Mouse (Mus musculus): ENCODE data around the gene Cabp2.
"Not testable (repeated sequence)": the region's sequence is repeated elsewhere in the genome, so short reads cannot be mapped to it uniquely, and the experiment has no call there.

Cabp2 gene

DNA sequence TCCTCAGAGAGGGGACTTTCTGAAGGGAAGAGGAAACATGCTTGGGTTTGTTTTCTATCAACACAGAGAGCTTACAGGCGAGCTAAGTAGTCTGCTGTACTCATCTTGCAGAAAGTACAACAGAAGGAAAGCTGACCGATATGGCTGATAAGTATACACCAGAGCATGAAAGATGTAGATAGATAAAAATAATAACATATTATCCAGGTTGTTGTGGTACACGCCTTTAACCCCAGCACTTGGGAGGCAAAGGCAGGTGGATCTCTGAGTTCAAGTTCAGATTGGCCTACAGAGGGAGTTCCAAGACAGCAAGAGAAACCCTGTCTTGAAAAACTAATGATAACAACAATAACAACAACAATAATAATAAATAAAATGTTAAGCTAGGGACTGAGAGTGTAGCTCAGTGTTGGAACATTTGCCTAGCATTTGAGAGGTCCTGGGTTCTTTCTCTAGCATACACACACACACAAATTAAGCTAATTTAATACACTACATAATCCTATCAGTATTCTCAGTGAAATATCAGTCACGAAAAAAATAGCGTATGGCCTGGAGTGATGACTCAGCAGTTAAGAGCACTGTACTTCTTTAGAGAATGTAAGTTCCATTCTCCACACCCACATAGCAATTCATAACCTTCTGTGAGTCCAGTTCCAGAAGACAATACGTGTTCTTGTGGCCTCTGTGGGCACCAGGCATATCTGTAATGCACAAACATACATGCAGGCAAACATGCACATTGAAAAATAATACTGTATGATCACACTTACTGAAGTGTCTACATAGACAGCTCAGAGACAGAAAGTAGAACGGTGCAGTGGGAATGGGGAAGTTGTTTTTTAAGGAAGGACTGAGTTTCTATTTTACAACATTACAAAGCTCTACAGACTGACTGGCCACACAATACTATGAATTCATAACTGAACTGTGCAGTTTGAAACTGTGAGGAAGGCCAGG lies 41.3 kb downstream of the Cabp2 start:
- DNase-seq (ENCODE audit: low read depth, low spot score) = no peak

DNA sequence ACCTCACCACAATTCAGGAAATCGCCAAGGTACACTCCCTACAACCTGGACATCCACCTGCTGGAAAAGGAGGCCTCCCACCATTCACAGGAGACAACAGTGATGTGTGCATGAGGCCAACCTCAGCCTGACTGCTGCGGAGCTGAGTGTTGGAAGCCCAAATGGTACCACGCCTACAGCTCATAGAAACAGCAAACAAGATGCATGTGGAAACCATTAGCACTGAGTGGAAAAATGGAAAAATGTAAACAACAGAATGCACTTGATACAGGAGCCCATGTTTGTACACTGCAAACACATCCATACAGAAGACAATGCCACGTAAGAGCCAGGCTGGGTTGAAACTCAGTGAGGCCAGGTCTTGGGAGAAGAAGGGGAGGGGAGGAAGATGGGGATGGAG lies 43.1 kb downstream of the Cabp2 start:
- DNase-seq (ENCODE audit: low read depth, low spot score) = no peak

DNA sequence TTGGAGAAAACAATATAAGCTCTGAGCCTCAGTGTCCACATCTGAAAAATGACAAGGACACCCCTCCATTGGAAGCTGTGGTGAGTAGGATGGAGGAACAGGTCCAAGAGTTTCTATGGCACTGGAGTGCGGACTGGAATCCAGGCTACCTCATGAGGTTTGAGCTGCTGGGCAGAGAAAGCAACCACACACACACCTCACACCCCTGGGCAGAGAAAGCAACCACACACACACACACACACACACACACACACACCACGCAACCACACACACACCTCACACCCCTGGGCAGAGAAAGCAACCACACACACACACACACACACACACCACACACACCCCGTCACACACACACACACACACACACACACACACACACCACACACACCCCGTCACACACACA lies 43.9 kb downstream of the Cabp2 start:
- DNase-seq (ENCODE audit: low read depth, low spot score) = not testable (repeated sequence)

DNA sequence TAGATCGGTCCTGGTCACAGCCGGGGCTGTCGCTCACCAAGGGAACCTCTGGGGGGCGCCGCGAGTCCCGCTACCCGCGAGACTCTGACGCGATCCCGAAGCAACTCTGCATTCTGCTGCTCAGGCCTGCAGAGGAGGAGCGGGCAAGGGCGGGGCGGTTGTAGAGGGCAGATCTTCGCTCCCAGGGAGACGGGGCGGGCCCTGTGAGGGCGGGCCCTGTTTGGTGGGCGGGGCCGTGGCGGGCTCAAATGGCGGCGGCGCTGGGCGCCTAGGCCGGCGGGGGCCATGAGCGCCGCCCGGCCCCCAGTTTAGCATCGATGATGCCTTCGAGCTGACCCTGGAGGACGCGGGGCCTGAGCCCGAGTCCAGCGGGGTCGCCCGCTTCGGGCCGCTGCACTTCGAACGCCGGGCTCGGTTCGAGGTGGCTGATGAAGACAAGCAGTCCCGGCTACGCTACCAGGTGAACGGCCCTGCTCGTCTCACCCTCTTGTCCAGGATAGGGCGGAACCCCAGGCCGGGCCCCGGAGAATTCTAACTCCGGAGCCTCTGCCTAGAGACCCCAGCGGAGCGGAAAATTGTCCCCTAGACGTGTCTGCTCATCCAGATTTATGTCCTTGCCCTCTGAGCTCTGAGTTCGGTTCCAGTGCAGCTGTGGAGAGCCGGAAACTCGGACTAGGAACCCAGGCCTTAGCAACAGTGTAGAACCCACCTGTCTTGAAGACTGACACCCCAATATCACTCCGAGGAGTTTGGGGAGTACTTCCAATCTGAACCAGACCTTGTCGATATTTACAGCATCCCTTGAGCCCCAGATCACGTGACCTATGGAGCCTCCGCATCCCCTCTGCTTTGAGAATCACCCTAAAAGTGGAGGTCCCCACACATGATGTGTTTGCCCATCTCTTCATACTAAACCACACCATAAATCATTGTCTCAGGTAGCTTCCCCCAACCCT lies 44.6 kb downstream of the Cabp2 start, which contains the start of gene Aip:
Gene Aip, minus strand, starts transcription at position 118 of the 956 bp plus-strand sequence.
- DNase-seq (ENCODE audit: low read depth, low spot score) = peak; percentile 97

DNA sequence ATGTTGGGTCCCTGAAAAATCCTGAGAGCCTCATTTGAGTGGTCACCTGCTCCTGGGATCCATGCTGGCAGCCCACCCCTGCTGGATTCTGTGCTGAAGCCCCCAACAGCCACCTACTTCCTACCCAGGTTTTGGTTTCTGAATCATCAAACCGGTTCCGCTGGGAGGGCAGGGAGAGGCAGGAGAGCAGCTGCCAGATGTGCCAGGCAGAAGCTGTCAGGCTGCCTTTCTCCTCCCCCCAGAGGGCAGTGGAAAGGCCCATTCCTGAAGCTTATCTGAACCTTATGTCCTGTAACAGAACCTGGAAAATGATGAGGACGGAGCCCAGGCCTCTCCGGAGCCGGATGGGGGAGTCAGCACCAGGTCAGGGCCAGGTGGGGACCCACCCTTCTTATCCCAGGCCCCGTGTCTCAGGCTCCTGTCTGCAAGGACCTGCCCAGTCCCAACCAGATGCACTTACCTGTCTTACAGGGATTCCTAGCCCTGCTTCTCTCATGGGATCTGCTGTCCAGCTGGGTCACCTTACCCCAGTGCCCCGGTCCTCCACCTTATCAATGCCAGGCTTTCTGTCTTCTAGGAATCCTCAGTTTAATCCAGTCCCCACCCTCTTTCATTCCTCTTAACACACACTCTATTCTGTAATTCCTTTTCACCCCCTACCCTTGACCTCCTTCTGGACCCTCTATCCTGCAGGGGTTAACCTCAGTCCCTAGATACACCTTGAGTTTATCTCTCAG lies 45.5 kb downstream of the Cabp2 start:
- DNase-seq (ENCODE audit: low read depth, low spot score) = no peak

DNA sequence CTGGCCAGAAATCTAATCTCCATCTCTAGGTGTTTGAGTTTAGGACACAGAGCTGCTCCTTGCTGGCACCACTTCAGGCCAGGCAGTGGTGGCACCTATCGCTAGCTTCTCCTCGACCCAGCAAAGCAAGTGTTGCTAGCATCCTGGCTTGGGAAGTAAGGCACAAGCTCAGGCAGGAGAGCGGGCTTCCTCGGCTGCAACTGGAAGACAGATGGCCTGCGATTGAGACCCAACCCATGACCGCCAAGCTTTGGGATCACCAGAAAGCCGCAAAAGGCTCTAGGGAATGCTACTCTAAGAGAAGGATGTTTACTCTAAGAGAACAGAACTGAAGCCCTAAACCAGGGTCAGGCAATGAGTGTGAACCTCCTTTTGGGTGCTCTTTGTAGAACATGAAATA lies 48.1 kb downstream of the Cabp2 start:
- DNase-seq (ENCODE audit: low read depth, low spot score) = no peak

DNA sequence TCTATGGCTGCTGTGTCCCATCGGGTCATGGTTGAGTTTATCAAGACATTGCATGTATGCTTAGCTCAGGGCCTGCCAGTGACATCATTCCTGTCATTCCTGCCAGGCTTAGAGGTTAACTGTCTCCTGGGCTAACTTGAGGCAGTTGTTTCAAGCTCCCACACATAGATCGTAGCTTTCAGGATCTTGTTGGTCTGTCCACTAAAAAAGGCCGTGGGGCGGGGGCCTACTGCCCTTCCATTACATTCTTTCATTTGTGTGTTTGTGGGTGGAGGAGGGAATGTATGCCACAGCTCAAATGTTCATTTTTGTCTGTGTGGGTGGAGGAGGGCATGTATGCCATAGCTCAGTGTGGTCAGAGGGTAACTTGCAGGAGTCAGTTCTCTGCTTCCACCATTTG lies 48.7 kb downstream of the Cabp2 start:
- DNase-seq (ENCODE audit: low read depth, low spot score) = no peak

DNA sequence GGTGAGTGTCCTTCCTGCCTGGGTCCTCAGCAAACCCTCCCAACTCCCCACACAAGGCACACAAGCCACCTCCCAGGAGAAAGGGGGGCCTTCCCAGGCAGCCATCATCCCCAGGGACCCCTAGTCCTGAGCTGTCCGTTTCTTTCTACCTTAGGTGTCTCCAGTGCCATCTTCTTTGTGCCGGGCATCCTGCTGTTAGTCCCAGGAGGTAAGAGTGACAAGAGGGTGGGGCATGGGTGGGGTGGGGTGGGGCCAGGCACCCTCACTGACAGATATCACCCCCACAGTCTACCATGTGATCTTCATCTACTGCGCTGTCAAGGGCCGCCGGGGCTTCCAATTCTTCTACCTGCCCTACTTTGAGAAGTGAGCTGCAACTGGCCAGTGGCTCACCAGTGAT lies 49.7 kb downstream of the Cabp2 start:
- DNase-seq (ENCODE audit: low read depth, low spot score) = no peak

DNA sequence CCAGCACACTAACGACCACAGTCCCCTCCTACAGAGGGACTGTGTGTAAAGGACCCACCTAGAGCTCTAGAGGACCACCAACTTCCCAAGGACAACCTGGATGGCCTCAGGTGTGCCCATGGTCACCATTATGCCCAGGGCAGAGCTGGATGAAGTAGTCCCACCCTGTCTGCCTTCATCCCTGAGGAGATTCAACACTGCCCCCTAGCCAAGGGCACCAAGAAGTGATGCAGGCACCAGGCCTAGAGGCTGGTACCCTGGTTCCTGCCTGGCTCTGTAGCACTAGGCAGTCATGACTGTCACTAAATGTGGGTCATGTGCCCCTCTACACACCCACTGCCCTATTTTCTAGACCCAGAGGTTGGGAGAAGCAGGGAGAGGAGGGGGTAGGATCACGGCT lies 50.4 kb downstream of the Cabp2 start:
- no peak for DNase-seq (ENCODE audit: low read depth, low spot score)

DNA sequence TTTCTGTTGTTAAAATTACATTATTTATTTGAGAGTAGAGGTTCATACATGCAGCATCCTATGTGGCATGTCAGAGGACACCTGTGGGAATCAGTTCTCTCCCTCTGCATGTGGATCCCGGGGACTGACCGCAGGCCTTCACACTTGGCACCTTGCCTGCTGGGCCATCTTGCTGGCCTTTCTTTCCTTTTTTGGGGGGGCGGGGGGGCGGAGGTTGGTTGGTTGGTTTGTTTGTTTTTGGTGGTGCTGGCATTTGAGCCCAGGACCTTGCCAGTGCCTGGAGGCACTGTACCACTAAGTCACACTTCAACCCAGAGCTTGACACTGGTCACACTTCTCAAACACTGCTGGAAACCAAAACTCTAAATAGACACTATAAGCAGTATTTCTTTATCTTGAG lies 53.0 kb downstream of the Cabp2 start:
- no peak for DNase-seq (ENCODE audit: low read depth, low spot score)

DNA sequence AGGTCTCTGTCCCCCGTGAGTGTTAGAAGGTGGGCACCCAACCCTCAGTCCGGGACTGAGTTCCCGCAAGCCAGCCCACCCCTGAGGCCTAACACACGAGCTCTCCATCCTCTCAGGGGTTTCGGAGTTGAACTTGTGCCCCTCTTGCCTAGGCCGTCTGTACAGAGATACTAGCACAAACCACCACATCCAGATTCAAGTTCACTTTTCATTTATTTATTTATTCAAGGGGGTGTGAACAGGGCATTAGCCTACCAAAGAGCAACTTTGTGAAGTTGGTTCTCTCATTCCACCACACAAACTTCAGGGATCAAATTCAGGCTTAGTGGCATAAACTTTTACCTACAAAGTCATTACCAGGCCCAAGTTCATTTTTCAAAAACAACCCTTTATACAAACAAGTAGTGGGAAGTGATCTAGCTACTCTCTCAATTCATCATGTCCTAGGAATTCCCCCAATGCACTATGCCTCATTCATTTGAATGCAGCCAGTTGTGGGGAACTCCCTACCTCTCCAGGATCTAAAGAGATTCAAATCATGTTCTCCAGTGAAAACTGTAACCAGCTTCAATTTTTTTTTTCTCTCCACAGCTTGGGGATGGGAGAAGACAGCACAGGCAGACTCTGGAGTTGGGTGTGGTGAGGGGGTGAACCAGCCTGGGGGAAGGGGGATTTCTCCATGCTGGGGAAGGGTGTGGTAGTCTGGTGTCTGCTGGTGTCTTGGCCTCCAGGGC lies 54.0 kb downstream of the Cabp2 start:
- DNase-seq (ENCODE audit: low read depth, low spot score) = not testable (repeated sequence)

DNA sequence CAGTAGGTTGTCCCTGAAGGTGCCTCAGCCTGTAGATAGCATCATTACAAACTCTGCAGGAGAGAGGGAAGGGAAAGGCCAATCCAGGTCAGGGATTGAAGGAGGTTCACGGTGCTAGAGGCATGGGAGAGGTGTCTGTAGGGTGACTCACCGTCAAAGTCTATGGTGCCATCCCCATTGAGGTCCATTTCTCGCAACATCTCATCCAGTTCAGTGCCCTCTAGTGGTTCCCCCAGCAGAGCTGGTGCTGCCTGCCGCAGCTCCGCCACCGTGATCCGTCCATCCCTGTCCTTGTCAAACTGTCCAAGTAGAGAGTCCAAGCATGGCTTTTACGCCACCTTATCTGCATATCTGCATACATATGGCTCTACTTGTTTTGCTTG lies 54.6 kb downstream of the Cabp2 start:
- not testable (repeated sequence) for DNase-seq (ENCODE audit: low read depth, low spot score)

DNA sequence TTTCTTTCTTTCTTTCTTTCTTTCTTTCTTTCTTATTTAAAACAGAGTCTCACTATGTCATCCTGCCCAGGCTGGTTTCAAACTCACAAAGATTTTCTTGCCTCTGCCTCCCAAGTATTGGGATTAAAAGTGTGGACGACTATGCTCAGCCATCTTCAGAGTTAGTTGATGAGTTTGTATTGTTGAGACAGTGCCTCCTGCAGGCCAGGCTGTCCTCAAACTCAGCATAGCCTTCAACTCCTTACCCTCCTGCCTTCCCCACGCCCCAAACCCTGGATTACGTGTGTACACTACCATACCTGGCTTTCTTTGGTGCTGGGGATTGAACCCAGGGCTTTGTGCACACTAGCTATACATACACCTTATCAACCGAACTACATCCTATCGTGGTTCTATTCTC lies 55.1 kb downstream of the Cabp2 start:
- DNase-seq (ENCODE audit: low read depth, low spot score) = no peak

All from skeletal muscle tissue, adult 2 months (tissue).